Mouse (Mus musculus): Measurements from ENCODE around the gene Gm867.

Gene Gm867

GRCm38 (mm10) chr10:75936909-75937667, 3.4 kb downstream of the Gm867 start:
- DNase-seq (ENCODE audit: low spot score) = no peak

DNA sequence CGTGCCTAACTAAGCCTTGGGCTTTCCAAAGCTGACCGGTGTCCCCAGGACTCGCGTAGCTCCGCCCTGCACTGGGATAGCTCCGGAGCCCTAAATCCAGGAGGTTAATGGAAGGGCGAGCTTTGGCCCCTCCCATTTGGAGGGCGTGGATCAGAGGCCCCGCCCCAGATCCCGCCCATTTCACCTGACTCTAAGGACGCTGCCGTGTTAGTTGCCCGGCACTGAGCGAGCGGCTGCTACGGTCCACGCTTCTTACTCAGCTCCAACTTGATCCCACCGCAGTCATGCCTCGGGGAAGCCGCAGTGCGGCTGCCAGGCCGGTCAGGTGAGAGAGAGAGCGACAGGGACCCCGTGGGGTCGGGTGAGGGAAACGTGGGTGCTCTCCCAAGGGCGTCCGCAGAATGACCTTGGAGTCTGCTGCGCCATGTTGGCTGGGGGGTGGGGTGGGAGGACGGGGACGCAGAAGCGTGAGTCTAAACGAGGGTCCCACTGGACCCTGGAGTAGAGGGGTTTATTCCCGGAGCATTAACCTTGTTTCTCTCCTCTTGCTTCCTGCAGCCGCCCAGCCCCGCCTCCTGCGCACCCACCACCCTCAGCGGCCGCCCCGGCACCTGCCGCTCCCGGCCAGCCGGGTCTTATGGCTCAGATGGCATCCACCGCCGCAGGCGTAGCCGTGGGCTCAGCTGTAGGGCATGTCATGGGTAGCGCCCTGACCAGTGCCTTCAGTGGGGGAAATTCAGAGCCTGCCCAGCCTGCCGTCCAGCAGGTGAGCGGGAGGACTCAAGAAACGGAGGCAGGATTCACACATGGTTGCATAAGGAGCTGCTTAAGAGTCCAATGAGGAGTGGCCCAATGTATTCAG, 4.6 kb downstream of the Gm867 start, which contains the start of gene Mmp11:
Mmp11 (minus strand) TSS at position 817 of the 862 bp plus-strand sequence.
- peak; percentile 59 for DNase-seq (ENCODE audit: low spot score)

DNA sequence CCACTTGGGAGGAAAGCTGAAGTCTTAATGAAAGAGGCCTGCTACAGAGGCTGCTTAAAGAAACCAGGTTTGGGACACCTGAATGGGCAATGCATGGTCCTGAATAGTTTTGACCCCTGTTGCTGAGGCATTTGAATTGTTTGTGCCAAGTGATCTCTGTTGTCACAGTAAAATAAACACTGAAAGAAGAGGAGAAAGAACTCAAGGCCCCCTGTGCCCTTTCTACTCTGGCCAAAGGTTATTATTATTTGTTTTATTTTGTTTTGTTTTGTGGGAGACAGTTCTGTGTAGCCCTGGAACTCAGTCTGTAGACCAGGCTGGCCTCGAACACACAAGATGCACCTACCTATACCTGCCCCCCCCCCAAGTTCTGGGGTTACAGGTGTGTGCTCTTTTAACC, 5.5 kb downstream of the Gm867 start:
- DNase-seq (ENCODE audit: low spot score) = no peak

DNA sequence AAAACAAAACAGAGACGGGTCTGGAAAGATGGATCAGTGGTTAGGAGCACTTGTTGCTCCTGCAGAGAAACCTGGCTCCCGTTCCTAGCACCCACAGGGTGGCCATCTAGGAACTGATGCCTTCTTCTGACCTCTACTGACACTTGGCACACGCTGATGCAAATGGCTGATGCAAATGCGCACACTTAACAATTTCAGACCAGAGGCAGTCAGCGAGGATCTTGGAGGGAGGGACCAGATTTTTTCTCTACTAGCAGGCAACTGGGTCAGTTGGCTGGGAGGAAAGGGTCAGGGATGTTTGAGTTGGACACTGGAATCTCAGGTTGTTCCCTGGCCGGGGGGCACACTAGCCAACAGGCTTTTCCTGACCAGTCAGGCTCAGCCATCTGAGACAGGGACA, 7.6 kb downstream of the Gm867 start, which contains the start of gene Chchd10:
Chchd10 (plus strand) TSS at position 240 of the 400 bp plus-strand sequence.
- DNase-seq (ENCODE audit: low spot score) = no peak

DNA sequence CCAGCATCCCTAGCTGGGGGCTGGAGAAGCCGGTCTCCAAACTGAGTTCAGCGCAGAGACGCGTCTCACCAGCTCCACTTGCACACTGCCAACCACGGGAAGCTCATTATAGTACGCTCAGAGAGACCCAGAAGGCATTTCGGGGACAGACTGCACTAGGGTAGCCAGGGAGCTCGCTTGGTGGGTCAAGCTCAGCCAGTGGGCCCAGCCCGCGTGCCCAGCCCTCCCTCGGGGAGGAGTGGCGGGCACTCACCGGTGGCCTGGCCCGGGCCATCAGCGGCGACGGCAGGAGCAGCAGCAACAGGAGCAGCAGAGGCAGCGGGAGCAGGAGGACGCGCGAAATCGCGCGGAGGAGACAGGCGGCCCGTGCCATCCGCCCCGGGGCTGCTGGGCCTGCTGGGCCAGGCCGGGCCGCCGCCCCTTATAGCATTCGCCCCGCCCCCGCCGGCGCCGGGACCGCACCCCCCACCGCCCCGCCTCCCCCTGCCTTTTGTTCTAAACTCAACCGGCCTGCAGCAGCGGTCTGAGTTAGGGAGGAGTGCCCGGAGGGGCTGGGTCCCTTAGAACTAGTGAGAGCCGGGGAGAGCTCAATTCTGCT, 8.3 kb downstream of the Gm867 start:
- DNase-seq (ENCODE audit: low spot score) = no peak

GRCm38 (mm10) chr10:75931311-75931710, 9.2 kb downstream of the Gm867 start:
- no peak for DNase-seq (ENCODE audit: low spot score)

GRCm38 (mm10) chr10:75930304-75930703, 10.2 kb downstream of the Gm867 start:
- no peak for DNase-seq (ENCODE audit: low spot score)

DNA sequence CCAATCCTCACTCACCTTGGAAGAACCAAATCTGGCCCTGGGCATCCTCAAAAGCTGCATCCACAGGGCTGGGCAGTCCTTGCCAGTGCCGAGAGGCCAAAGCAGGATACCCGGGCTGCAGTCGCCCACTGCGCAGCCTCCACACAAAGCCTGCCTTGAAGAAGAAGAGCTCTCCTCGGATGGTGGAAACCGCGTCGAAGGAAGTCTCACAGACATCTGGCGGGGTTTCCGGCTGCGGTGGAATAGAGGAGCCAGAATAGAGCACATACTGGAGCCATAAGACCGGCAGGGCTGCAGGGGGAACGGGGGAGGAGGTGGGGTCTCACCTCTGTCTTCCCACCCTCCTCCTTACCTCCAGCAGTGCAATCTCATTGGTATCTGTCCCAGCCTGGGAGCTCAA, 14.1 kb downstream of the Gm867 start:
- no peak for DNase-seq (ENCODE audit: low spot score)

- DNase-seq (ENCODE audit: low spot score) = no peak
These were observed 16.1 kb downstream of the Gm867 start for GRCm38 (mm10) chr10:75924324-75924723.

DNA sequence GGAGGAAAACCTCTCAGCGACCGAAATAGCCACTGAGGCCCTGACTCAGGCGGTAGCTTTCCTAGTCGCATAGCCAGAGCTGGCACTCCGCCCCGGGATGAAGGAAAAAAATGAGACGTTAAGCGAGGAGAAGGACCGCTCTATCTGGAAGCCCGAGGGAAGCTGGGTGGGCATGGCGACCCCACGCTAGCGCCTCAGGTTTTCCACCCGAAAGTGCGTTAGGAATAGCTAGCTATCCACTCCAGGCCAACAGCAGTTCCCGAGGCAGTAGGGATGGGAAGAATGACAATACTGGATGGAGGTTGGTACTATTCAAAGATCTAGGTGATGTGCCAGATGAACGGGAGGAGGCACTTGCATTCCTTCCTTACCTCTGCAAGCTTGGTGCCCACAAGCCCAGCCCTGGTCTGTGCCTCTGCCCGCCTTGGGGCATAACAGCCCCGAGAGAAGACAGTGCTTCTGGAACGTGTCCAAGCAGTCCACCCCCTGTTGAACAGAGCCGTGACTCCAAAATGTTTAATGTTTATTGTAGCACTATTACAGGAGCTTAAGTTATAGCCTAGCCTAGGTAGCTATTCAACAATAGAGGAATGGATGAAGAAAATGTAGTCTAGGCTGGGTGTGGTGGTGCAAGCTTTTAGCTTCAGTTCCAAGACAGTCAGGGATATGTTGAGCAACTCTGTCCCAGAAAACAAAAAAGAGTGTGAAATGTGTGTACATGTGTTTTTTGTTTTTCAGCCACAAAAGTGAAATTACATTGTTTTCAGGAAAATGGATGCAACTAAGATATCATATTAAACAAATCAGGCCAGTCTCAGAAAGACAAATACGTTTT, 18.5 kb downstream of the Gm867 start:
- DNase-seq (ENCODE audit: low spot score) = no peak

- peak; percentile 94 for DNase-seq (ENCODE audit: low spot score)
These were observed 19.3 kb downstream of the Gm867 start, which contains the start of gene Smarcb1 for GRCm38 (mm10) chr10:75921026-75921725. Smarcb1 (minus strand) TSS chr10:75921617.

DNA sequence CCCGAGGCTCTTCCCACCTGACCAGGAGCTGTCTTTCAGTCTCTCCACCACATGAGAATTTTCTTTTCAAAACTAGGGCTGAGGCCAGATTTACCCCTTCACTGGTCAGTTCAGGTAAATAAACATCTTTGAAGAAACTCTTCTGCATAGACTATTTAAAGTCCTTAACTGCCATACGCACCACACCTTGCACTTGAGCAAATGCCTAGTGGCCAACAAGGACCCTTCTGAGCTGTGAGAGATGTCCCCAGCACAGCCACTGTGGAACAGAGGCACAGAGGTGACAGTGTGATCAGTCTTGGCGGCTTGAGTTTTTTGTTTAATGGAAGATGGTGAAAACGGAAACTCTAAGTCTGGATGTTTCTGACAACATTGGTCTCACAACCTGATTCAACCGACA, 21.4 kb downstream of the Gm867 start:
- DNase-seq (ENCODE audit: low spot score) = no peak

DNA sequence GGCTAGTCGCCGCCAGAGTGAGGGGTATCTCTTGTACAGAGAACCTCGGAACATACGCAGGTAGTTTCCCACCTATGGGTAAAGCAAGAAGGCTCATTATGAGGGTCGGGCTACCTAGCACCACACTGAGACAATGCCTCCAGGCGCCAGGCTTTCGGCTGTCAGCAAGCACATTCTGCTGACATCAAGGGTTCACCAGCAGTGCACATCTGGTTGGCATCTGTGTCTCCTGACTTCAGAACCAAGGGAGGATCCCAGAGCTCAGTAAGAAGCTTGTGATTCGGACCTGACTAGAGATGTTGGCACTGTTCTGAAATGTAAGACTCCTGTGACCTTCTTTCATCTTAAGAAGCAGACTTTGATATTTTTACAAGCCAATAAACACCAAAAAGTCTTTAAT, 23.6 kb downstream of the Gm867 start:
- DNase-seq (ENCODE audit: low spot score) = no peak

DNA sequence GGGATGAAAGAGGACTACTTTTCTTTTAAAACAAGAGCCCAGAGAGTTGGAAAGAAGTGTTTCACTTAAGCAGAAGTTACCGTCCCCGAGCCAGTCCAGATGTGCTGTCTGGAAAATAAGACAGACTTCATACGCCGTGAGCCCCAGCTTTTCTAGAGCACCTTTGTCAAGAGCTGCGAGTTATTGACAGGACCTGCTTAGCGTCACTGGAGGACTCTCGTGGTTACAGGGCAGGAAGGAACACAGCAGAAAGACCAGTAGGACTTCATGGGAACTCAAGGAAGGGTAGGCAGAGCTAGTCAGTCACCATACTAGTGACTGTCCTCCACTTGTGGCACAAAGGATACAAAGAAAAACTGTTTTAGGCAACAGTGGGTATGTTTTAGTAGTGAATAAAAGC, 24.9 kb downstream of the Gm867 start:
- no peak for DNase-seq (ENCODE audit: low spot score)

GRCm38 (mm10) chr10:75913013-75913589, 27.4 kb downstream of the Gm867 start:
- DNase-seq (ENCODE audit: low spot score) = no peak

DNA sequence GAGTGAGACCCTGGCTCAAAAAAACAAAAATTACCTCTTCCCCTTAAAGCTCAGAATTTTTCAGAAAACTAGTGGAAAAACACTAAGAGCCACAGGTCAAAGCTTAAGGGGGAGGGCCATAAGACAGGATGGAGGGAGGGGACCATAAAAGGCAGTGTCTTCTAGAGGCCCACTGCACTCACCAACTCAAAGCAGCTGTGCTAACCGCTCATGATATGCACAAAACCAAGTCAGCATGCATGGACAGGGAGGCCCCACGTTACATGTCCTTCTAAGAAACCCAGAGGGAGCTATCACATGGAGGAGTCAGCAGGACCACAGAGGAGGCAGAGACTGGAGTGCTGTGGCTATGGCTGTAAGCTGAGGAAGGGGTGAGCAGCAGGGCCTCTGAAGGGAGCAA, 29.8 kb downstream of the Gm867 start:
- no peak for DNase-seq (ENCODE audit: low spot score)

DNA sequence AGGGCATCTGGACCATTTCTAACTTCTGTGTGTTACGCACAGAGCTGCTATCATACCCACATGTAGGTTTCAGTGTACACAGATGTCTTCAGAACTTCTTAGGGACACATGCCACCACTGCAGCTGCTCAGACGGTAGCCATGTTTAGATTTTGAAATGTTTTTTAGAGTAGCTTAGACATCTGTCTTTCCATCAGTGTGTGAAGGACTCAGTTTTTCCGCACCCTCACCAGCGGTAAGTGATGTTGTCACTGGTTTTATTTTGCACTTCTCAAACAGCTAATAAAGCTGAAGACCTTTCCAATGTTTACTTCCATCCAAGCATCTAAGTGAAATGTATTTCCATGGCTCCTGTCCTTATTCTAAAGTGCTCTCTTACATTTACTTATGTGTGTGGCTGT, 33.6 kb downstream of the Gm867 start:
- DNase-seq (ENCODE audit: low spot score) = no peak

GRCm38 (mm10) chr10:75904391-75904790, 36.1 kb downstream of the Gm867 start:
- DNase-seq (ENCODE audit: low spot score) = no peak

DNA sequence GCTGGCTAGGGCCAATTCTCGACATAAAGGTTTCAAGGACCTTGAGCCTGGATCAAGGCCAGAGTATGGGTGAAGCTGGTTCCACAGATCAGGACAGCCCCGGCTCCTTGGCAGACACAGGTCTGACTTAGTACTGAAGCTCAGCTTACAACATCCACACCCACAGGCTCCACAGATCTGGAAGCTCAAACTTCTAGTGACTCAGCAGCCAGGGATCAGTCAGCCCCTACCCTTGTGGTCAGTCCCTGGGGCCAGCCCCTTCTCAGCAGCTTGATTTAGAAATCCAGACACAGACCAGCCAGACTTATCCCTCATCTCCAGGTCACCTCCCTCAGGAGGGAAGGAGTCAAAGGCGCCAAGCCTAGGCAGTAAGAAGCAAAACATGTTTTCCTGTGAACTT, 41.6 kb downstream of the Gm867 start:
- DNase-seq (ENCODE audit: low spot score) = peak; percentile 48

DNA sequence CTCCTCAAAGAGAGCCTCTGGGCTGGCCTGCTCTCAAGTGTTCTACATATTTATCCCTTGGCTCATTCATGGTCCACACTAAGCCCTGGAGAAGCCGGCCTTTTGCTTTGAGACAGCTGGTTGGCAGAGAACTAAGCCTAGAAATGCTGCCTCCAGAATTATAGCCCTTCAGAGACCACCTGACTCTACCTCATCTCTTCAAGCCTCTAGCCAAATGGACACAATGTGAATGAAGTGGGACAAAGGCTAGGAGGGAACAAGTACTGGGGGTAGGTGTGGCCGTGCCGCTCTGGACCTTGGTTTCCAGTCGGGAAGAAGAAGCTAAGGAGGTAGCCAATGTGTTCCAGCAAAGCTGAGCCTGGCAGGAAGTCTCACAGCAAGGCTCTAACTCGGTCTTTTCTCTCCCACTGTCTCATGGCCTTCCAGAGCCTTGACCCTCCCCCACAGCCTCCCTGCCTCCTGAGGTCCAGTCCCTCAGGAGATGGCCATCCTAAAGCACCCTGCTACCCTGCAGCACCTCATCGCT, 42.4 kb downstream of the Gm867 start:
- DNase-seq (ENCODE audit: low spot score) = no peak
